Mouse (Mus musculus) bone marrow, adult 2 months (tissue): ENCODE results near the gene Ifitm10.
"Not testable (repeated sequence)": the region's sequence is repeated elsewhere in the genome, so short reads cannot be mapped to it uniquely, and the experiment has no call there.

Experiments
- CTCF ChIP-seq: fragments of 200-500 bp; IDR thresholded peaks from 2 replicates; pipeline ENCODE4 v1.5.1; 2011; ENCODE audit warnings: low read length, control low read depth; ENCODE audit not compliant: control insufficient read depth, insufficient read depth
- POLR2A ChIP-seq: fragments of 200-500 bp; IDR thresholded peaks from 2 replicates; pipeline ENCODE4 v1.6.1; 2011; ENCODE audit warnings: low read depth, mild to moderate bottlenecking, control low read depth, low read length, borderline replicate concordance; ENCODE audit not compliant: control insufficient read depth

DNA sequence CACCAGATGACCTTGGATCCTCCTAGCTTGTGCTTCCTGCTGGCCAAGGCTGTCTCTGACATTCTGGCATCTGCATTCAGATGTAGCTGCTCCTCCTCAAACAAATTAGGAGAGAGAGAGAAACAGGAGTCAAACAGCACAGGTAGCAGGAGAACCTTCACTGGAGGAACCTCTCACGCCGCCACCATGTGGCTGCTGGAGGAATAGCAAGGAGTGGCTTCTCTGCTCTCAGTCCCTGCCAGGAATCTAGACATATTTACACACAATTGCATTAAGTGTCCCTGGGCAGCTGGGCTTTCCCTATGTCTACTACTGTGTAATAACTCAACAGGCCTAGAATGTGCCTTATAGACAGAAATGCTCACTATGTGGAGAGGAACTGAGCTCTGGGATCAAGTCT lies 79.7 kb downstream of the Ifitm10 start:
- TF ChIP-seq POLR2A: not testable (repeated sequence)
- TF ChIP-seq CTCF: peak; percentile 56
